Mouse (Mus musculus): Measurements from ENCODE around the gene Nfix. TPM values are rescaled to one million over a fixed set of nuclear protein-coding genes. Genes with fewer than 3 reads are reported as not detected.
A peak's percentile ranks its signal among the peaks of the same experiment; 100 is the strongest.

The Nfix gene
- total RNA-seq, 1 experiment, result 0.89 TPM

- Histone ChIP-seq H3K36me3 (ENCODE audit: control insufficient read depth, insufficient read depth, low read length, poor library complexity, severe bottlenecking) (no peaks in the 10 kb centered on the region), H3K27ac (ENCODE audit: insufficient read depth, low read depth, low read length, poor library complexity, severe bottlenecking) (no peak overlapping the region), H3K9me3 (ENCODE audit: control insufficient read depth, insufficient read depth, low read depth, low read length) (no peaks in the 10 kb centered on the region), H3K9ac (ENCODE audit: insufficient read depth, low read depth, low read length, poor library complexity, severe bottlenecking) (no peak overlapping the region), H3K4me1 (ENCODE audit: control insufficient read depth in 2 of 2, insufficient read depth in 2 of 2, low read length in 2 of 2, poor library complexity in 1 of 2) (peaks cover 7 to 31% of the 10 kb centered on the region in 2 experiments), H3K4me3 (ENCODE audit: insufficient read depth in 1 of 2, low read depth in 1 of 2, low read length in 2 of 2, poor library complexity in 1 of 2, severe bottlenecking in 1 of 2) (no peak overlapping the region)
- TF ChIP-seq MAFK (IDR thresholded peaks at IDR 0.05; ENCODE audit: insufficient read depth, low read depth, low read length) (no peak), ZC3H11A (IDR thresholded peaks at IDR 0.05; ENCODE audit: borderline replicate concordance, low read depth, low read length) (no peak), HCFC1 (IDR thresholded peaks at IDR 0.05; ENCODE audit: borderline replicate concordance, insufficient read depth, low read length) (no peak), ZNF384 (IDR thresholded peaks at IDR 0.05; ENCODE audit: low read depth, low read length) (no peak), CHD2 (IDR thresholded peaks at IDR 0.05; ENCODE audit: low read depth, low read length) (no peak)
- DNase-seq (ENCODE audit: low read depth, low spot score), result no peak
- in situ Hi-C loops (cut with MboI; ENCODE audit: low sequenced_read_pairs in 2 of 2, unreplicated experiment in 2 of 2), result no loop called here
These were observed 71.7 kb downstream of the Nfix start for GRCm38 (mm10) chr8:84728474-84728873.

GRCm38 (mm10) chr8:84725941-84726259 lies 74.2 kb downstream of the Nfix start:
- in situ Hi-C loops (cut with MboI; ENCODE audit: low sequenced_read_pairs in 2 of 2, unreplicated experiment in 2 of 2), result no loop called here
- peaks cover 13 to 43% of the 10 kb centered on the region in 2 experiments for H3K4me1 ChIP-seq (ENCODE audit: control insufficient read depth in 2 of 2, insufficient read depth in 2 of 2, low read length in 2 of 2, poor library complexity in 1 of 2)
- H3K4me3 ChIP-seq (ENCODE audit: insufficient read depth in 1 of 2, low read depth in 1 of 2, low read length in 2 of 2, poor library complexity in 1 of 2, severe bottlenecking in 1 of 2), result no peak overlapping the region
- no peak overlapping the region for H3K27ac ChIP-seq (ENCODE audit: insufficient read depth, low read depth, low read length, poor library complexity, severe bottlenecking)
- H3K9me3 ChIP-seq (ENCODE audit: control insufficient read depth, insufficient read depth, low read depth, low read length), result no peaks in the 10 kb centered on the region
- H3K9ac ChIP-seq (ENCODE audit: insufficient read depth, low read depth, low read length, poor library complexity, severe bottlenecking), result no peak overlapping the region
- no peak for DNase-seq (ENCODE audit: low read depth, low spot score)
- H3K36me3 ChIP-seq (ENCODE audit: control insufficient read depth, insufficient read depth, low read length, poor library complexity, severe bottlenecking), result no peaks in the 10 kb centered on the region
- TF ChIP-seq MAFK (IDR thresholded peaks at IDR 0.05; ENCODE audit: insufficient read depth, low read depth, low read length), result no peak

GRCm38 (mm10) chr8:84725246-84725940 lies 74.8 kb downstream of the Nfix start:
- Histone ChIP-seq H3K36me3 (ENCODE audit: control insufficient read depth, insufficient read depth, low read length, poor library complexity, severe bottlenecking) (no peaks in the 10 kb centered on the region), H3K9ac (ENCODE audit: insufficient read depth, low read depth, low read length, poor library complexity, severe bottlenecking) (no peak overlapping the region), H3K4me3 (ENCODE audit: insufficient read depth in 1 of 2, low read depth in 1 of 2, low read length in 2 of 2, poor library complexity in 1 of 2, severe bottlenecking in 1 of 2) (no peak overlapping the region), H3K4me1 (ENCODE audit: control insufficient read depth in 2 of 2, insufficient read depth in 2 of 2, low read length in 2 of 2, poor library complexity in 1 of 2) (peaks cover 11 to 38% of the 10 kb centered on the region in 2 experiments), H3K27ac (ENCODE audit: insufficient read depth, low read depth, low read length, poor library complexity, severe bottlenecking) (no peak overlapping the region), H3K9me3 (ENCODE audit: control insufficient read depth, insufficient read depth, low read depth, low read length) (no peaks in the 10 kb centered on the region)
- TF ChIP-seq ZNF384 (IDR thresholded peaks at IDR 0.05; ENCODE audit: low read depth, low read length) (no peak), HCFC1 (IDR thresholded peaks at IDR 0.05; ENCODE audit: borderline replicate concordance, insufficient read depth, low read length) (no peak), ZC3H11A (IDR thresholded peaks at IDR 0.05; ENCODE audit: borderline replicate concordance, low read depth, low read length) (no peak), CHD2 (IDR thresholded peaks at IDR 0.05; ENCODE audit: low read depth, low read length) (no peak), MAFK (IDR thresholded peaks at IDR 0.05; ENCODE audit: insufficient read depth, low read depth, low read length) (no peak)
- in situ Hi-C loops (cut with MboI; ENCODE audit: low sequenced_read_pairs in 2 of 2, unreplicated experiment in 2 of 2), result no loop called here
- DNase-seq (ENCODE audit: low read depth, low spot score), result no peak

- no peak overlapping the region for H3K9ac ChIP-seq (ENCODE audit: insufficient read depth, low read depth, low read length, poor library complexity, severe bottlenecking)
- no peak overlapping the region for H3K4me3 ChIP-seq (ENCODE audit: insufficient read depth in 1 of 2, low read depth in 1 of 2, low read length in 2 of 2, poor library complexity in 1 of 2, severe bottlenecking in 1 of 2)
- no peaks in the 10 kb centered on the region for H3K36me3 ChIP-seq (ENCODE audit: control insufficient read depth, insufficient read depth, low read length, poor library complexity, severe bottlenecking)
- in situ Hi-C loops (cut with MboI; ENCODE audit: low sequenced_read_pairs in 2 of 2, unreplicated experiment in 2 of 2), result no loop called here
- DNase-seq (ENCODE audit: low read depth, low spot score), result no peak
- H3K9me3 ChIP-seq (ENCODE audit: control insufficient read depth, insufficient read depth, low read depth, low read length), result no peaks in the 10 kb centered on the region
- no peak for TF ChIP-seq MAFK (IDR thresholded peaks at IDR 0.05; ENCODE audit: insufficient read depth, low read depth, low read length)
- no peak for TF ChIP-seq ZC3H11A (IDR thresholded peaks at IDR 0.05; ENCODE audit: borderline replicate concordance, low read depth, low read length)
- TF ChIP-seq HCFC1 (IDR thresholded peaks at IDR 0.05; ENCODE audit: borderline replicate concordance, insufficient read depth, low read length), result no peak
- no peak for TF ChIP-seq CHD2 (IDR thresholded peaks at IDR 0.05; ENCODE audit: low read depth, low read length)
- TF ChIP-seq ZNF384 (IDR thresholded peaks at IDR 0.05; ENCODE audit: low read depth, low read length), result no peak
- H3K27ac ChIP-seq (ENCODE audit: insufficient read depth, low read depth, low read length, poor library complexity, severe bottlenecking), result no peak overlapping the region
- H3K4me1 ChIP-seq (ENCODE audit: control insufficient read depth in 2 of 2, insufficient read depth in 2 of 2, low read length in 2 of 2, poor library complexity in 1 of 2), result peaks cover 8 to 35% of the 10 kb centered on the region in 2 experiments; a peak in 3 of 4 replicates
These were observed 75.5 kb downstream of the Nfix start for GRCm38 (mm10) chr8:84724683-84725082.

- H3K36me3 ChIP-seq (ENCODE audit: control insufficient read depth, insufficient read depth, low read length, poor library complexity, severe bottlenecking), result no peaks in the 10 kb centered on the region
- H3K27ac ChIP-seq (ENCODE audit: insufficient read depth, low read depth, low read length, poor library complexity, severe bottlenecking), result no peak overlapping the region
- no peak overlapping the region; the same call in 1 of the 2 replicates for H3K9ac ChIP-seq (ENCODE audit: insufficient read depth, low read depth, low read length, poor library complexity, severe bottlenecking)
- H3K9me3 ChIP-seq (ENCODE audit: control insufficient read depth, insufficient read depth, low read depth, low read length), result no peaks in the 10 kb centered on the region
- H3K4me1 ChIP-seq (ENCODE audit: control insufficient read depth in 2 of 2, insufficient read depth in 2 of 2, low read length in 2 of 2, poor library complexity in 1 of 2), result peaks cover 8 to 35% of the 10 kb centered on the region in 2 experiments; a peak in 3 of 4 replicates
- TF ChIP-seq MAFK (IDR thresholded peaks at IDR 0.05; ENCODE audit: insufficient read depth, low read depth, low read length), result no peak
- DNase-seq (ENCODE audit: low read depth, low spot score), result no peak
- peak overlapping the region in 1 of 2 experiments; percentile 13; a peak in 1 of 4 replicates for H3K4me3 ChIP-seq (ENCODE audit: insufficient read depth in 1 of 2, low read depth in 1 of 2, low read length in 2 of 2, poor library complexity in 1 of 2, severe bottlenecking in 1 of 2)
- in situ Hi-C loops (cut with MboI; ENCODE audit: low sequenced_read_pairs in 2 of 2, unreplicated experiment in 2 of 2), result no loop called here
These were observed 76.6 kb downstream of the Nfix start for GRCm38 (mm10) chr8:84723571-84723900.

Data from ES-E14 (cell line).